Mouse (Mus musculus) stomach, postnatal 0 days (tissue): ENCODE data around the gene Tpk1.

Source experiments
- CTCF ChIP-seq: IDR thresholded peaks from 2 replicates; pipeline ENCODE4 v1.5.1; 2016; ENCODE audit warnings: antibody characterized with exemption, low read depth, mild to moderate bottlenecking, moderate library complexity
- EP300 ChIP-seq: optimal IDR thresholded peaks from 2 replicates; pipeline ENCODE3; 2016; ENCODE audit warnings: antibody characterized with exemption

GRCm38 (mm10) chr6:43525028-43525427, 141.1 kb downstream of the Tpk1 start:
- TF ChIP-seq CTCF (no peak), EP300 (no peak)
